Mouse (Mus musculus): ENCODE results near the gene Tmem256. TPM values are rescaled to one million over a fixed set of nuclear protein-coding genes. Genes with fewer than 3 reads are reported as not detected.

Gene Tmem256
- polyA plus RNA-seq, 1 experiment from 2014 or later = 584 TPM

- H3K4me3 ChIP-seq (ENCODE audit: low read depth, low read length) = peak overlapping the region; percentile 55
- 2% methylated on average over 12 of the region's 12 CpGs for WGBS
- H3K27me3 ChIP-seq (replicated peaks; ENCODE audit: control insufficient read depth, insufficient read depth, low read length) = peaks cover 13% of the 10 kb centered on the region; the same call in 1 of the 2 replicates
- peak overlapping the region; percentile 55 for H3K27ac ChIP-seq (ENCODE audit: low read depth, low read length)
- H3K9ac ChIP-seq (ENCODE audit: low read depth, low read length) = peak overlapping the region; percentile 46
- no peak for TF ChIP-seq CTCF (IDR thresholded peaks at IDR 0.05; ENCODE audit: low read depth)
- H3K9me3 ChIP-seq (ENCODE audit: control insufficient read depth) = no peaks in the 10 kb centered on the region
- H3K36me3 ChIP-seq (ENCODE audit: control insufficient read depth, insufficient read depth) = no peaks in the 10 kb centered on the region
- H3K4me2 ChIP-seq (replicated peaks; ENCODE audit: low read depth) = peak overlapping the region; percentile 90
- H3K4me1 ChIP-seq (replicated peaks; ENCODE audit: control insufficient read depth, insufficient read depth, low read length) = peaks cover 13% of the 10 kb centered on the region; the same call in 1 of the 2 replicates
- ATAC-seq = peak; percentile 39
Observed at GRCm38 (mm10) chr11:69803328-69803727, 35.0 kb upstream of the Tmem256 start.

DNA sequence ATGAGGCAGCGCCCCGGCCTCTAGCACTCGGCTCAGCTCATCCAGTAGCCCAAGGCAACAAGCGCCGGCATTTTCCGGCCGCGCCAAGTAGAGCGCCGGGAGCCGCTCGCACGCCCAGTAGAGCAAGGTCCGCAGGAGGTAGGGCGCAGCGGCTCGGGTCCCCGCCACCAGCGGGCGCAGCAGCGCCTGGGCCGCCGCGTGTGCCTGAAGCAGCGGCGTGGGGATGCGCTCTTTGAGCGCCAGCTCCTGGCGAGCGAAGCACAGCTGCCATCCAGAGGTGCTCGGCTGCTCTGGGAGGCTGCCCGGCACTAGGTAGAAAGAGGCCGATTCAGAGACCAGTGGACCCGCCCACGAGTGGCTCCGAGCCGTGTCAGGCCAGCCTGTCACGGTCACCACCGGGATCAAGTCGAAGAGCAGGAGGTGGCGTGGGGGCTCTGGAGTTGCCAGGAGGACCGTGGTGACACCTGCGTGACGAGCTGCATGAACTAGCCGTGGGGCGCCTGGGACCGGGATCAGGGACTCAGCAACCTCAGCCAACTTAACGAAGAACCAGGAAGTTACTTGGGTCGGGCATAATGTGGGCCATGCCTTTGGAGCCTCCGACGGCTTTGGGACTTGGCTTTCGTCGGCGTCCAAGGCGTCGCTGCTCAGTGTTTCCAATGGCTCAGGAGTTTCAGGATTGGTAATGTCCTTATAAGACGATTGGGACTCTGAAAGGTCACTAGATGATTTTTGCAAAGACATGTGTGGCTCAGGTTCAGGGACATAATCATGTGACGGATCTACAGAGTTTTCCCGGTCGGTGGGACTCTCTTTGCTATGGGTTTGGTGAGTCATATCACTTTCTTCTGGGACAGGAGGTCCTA is 34.3 kb upstream of the Tmem256 start:
- Histone ChIP-seq H3K4me2 (replicated peaks; ENCODE audit: low read depth) (peak overlapping the region; percentile 90), H3K9ac (ENCODE audit: low read depth, low read length) (peak overlapping the region; percentile 46), H3K36me3 (ENCODE audit: control insufficient read depth, insufficient read depth) (no peaks in the 10 kb centered on the region), H3K4me3 (ENCODE audit: low read depth, low read length) (peak overlapping the region; percentile 55), H3K9me3 (ENCODE audit: control insufficient read depth) (no peaks in the 10 kb centered on the region), H3K27me3 (replicated peaks; ENCODE audit: control insufficient read depth, insufficient read depth, low read length) (peaks cover 13% of the 10 kb centered on the region; the same call in 1 of the 2 replicates), H3K27ac (ENCODE audit: low read depth, low read length) (peak overlapping the region; percentile 55), H3K4me1 (replicated peaks; ENCODE audit: control insufficient read depth, insufficient read depth, low read length) (peaks cover 13% of the 10 kb centered on the region; the same call in 1 of the 2 replicates)
- WGBS = 1% methylated on average over 60 of the region's 60 CpGs
- ATAC-seq = peak; percentile 85
- TF ChIP-seq CTCF (IDR thresholded peaks at IDR 0.05; ENCODE audit: low read depth) = peak; percentile 94

DNA sequence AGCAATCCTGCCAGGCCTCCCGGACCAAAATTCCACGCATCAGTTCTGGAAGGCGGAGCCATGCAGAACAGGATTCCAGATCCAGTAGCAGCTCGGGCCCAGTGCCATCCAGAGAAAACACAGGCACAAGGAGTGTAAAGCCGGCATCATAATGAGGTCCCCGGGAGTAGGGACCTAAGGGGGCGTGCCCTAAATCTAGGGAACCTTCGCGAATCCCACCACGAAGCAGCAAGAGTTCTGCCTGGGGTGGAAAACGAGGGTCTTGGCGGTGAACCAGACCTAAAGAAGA is 33.7 kb upstream of the Tmem256 start:
- Histone ChIP-seq H3K36me3 (ENCODE audit: control insufficient read depth, insufficient read depth) (no peaks in the 10 kb centered on the region), H3K27ac (ENCODE audit: low read depth, low read length) (peak overlapping the region; percentile 55), H3K4me3 (ENCODE audit: low read depth, low read length) (peak overlapping the region; percentile 55), H3K9me3 (ENCODE audit: control insufficient read depth) (no peaks in the 10 kb centered on the region), H3K27me3 (replicated peaks; ENCODE audit: control insufficient read depth, insufficient read depth, low read length) (peaks cover 13% of the 10 kb centered on the region; the same call in 1 of the 2 replicates), H3K4me2 (replicated peaks; ENCODE audit: low read depth) (peak overlapping the region; percentile 90), H3K9ac (ENCODE audit: low read depth, low read length) (peak overlapping the region; percentile 38), H3K4me1 (replicated peaks; ENCODE audit: control insufficient read depth, insufficient read depth, low read length) (peaks cover 13% of the 10 kb centered on the region; the same call in 1 of the 2 replicates)
- 9% methylated on average over 12 of the region's 12 CpGs for WGBS
- ATAC-seq = no peak
- TF ChIP-seq CTCF (IDR thresholded peaks at IDR 0.05; ENCODE audit: low read depth) = no peak

- Histone ChIP-seq H3K4me1 (replicated peaks; ENCODE audit: control insufficient read depth, insufficient read depth, low read length) (peaks cover 13% of the 10 kb centered on the region; the same call in 1 of the 2 replicates), H3K9ac (ENCODE audit: low read depth, low read length) (peak within 1 kb of the TSS; percentile 46), H3K27ac (ENCODE audit: low read depth, low read length) (peak within 1 kb of the TSS; percentile 55), H3K27me3 (replicated peaks; ENCODE audit: control insufficient read depth, insufficient read depth, low read length) (peaks cover 12% of the 10 kb centered on the region; the same call in 1 of the 2 replicates), H3K4me2 (replicated peaks; ENCODE audit: low read depth) (peak within 1 kb of the TSS; percentile 90), H3K36me3 (ENCODE audit: control insufficient read depth, insufficient read depth) (no peaks in the 10 kb centered on the region), H3K4me3 (ENCODE audit: low read depth, low read length) (peak within 1 kb of the TSS; percentile 55), H3K9me3 (ENCODE audit: control insufficient read depth) (no peaks in the 10 kb centered on the region)
- 12% methylated on average over 29 of the region's 29 CpGs for WGBS
- ATAC-seq = peak; percentile 64
- TF ChIP-seq CTCF (IDR thresholded peaks at IDR 0.05; ENCODE audit: low read depth) = peak; percentile 24; the same call in 1 of the 2 replicates
Observed at GRCm38 (mm10) chr11:69804972-69805909, 33.1 kb upstream of the Tmem256 start, which contains the start of gene Tmem102. TSS of gene Tmem102 (minus strand) at chr11:69805624.

DNA sequence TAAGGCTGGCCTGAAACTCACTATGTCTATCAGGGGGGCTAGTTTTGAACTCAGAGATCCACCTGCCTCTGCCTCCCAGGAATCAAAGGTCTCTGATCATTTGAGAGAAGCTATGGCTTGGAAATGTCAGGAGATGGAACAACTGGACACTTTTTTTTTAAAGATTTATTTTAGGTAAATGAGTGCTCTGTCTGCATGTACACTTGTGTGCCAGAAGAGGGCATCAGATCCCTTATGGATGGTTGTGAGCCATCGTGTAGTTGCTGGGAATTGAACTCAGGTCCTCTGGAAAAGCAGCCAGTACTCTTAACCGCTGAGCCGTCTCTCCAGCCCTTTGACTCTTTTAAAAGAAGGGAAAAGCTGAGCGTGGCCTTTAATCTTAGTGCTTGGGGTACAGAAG is 31.9 kb upstream of the Tmem256 start:
- WGBS = 83% methylated on average over 4 of the region's 4 CpGs
- H3K9me3 ChIP-seq (ENCODE audit: control insufficient read depth) = no peaks in the 10 kb centered on the region
- H3K4me3 ChIP-seq (ENCODE audit: low read depth, low read length) = no peak overlapping the region
- no peak overlapping the region for H3K9ac ChIP-seq (ENCODE audit: low read depth, low read length)
- H3K36me3 ChIP-seq (ENCODE audit: control insufficient read depth, insufficient read depth) = no peaks in the 10 kb centered on the region
- no peak overlapping the region for H3K27ac ChIP-seq (ENCODE audit: low read depth, low read length)
- peak; percentile 39 for TF ChIP-seq CTCF (IDR thresholded peaks at IDR 0.05; ENCODE audit: low read depth)
- ATAC-seq = no peak
- H3K4me1 ChIP-seq (replicated peaks; ENCODE audit: control insufficient read depth, insufficient read depth, low read length) = peaks cover 4% of the 10 kb centered on the region; the same call in 1 of the 2 replicates
- 0 out of 2 replicates have a peak, but pooled peaks cover 2% of the 10 kb centered on the region for H3K27me3 ChIP-seq (replicated peaks; ENCODE audit: control insufficient read depth, insufficient read depth, low read length)
- no peak overlapping the region for H3K4me2 ChIP-seq (replicated peaks; ENCODE audit: low read depth)

GRCm38 (mm10) chr11:69807641-69808040 is 30.7 kb upstream of the Tmem256 start:
- H3K4me1 ChIP-seq (replicated peaks; ENCODE audit: control insufficient read depth, insufficient read depth, low read length) = no peaks in the 10 kb centered on the region

More at GRCm38 (mm10) chr11:69807641-69808040, 30.7 kb upstream of the Tmem256 start:
- no peaks in the 10 kb centered on the region for H3K36me3 ChIP-seq (ENCODE audit: control insufficient read depth, insufficient read depth)
- no peaks in the 10 kb centered on the region for H3K27me3 ChIP-seq (replicated peaks; ENCODE audit: control insufficient read depth, insufficient read depth, low read length)
- TF ChIP-seq CTCF (IDR thresholded peaks at IDR 0.05; ENCODE audit: low read depth) = no peak
- ATAC-seq = no peak
- no peak overlapping the region for H3K4me2 ChIP-seq (replicated peaks; ENCODE audit: low read depth)
- WGBS = 55% methylated on average over 2 of the region's 2 CpGs
- H3K4me3 ChIP-seq (ENCODE audit: low read depth, low read length) = no peak overlapping the region
- no peak overlapping the region for H3K9ac ChIP-seq (ENCODE audit: low read depth, low read length)
- no peaks in the 10 kb centered on the region for H3K9me3 ChIP-seq (ENCODE audit: control insufficient read depth)
- no peak overlapping the region for H3K27ac ChIP-seq (ENCODE audit: low read depth, low read length)

Data from intestine, postnatal 0 days (tissue).